Comparison of ENCODE assay signal across 8 mouse cellular contexts in genomic region chr2:142700689-142701088, GRCm38 (mm10).
A peak's percentile ranks its signal among the peaks of the same experiment; 100 is the strongest.
DNase-seq lines count a peak whose midpoint lies in the region; ATAC-seq lines count a peak whose summit lies in the region.

No protein-coding gene starts in this region.

- no peaks in the 10 kb centered on the region for H3K36me3 ChIP-seq in forebrain, embryonic 11.5 days (ENCODE audit: control insufficient read depth, insufficient read depth, low read length)
- H3K36me3 ChIP-seq in forebrain, embryonic 10.5 days (replicated peaks): peaks cover 6% of the 10 kb centered on the region; the same call in 1 of the 2 replicates

- ATAC-seq in forebrain, embryonic 11.5 days (replicated peaks; ENCODE audit: low FRiP score): peak; percentile 55; the same call in 1 of the 2 replicates

- no peaks in the 10 kb centered on the region for H3K27me3 ChIP-seq in forebrain, embryonic 11.5 days (ENCODE audit: control insufficient read depth, insufficient read depth, low read length)
- H3K27me3 ChIP-seq in forebrain, embryonic 10.5 days (ENCODE audit: poor library complexity, severe bottlenecking): no peaks in the 10 kb centered on the region

- no peak overlapping the region for H3K4me2 ChIP-seq in forebrain, embryonic 11.5 days (ENCODE audit: low read depth, low read length, severe bottlenecking)

- intact Hi-C loops in heart, postnatal 10 days (cut with DNase I): no loop called here

- 57% methylated on average over 4 of the region's 4 CpGs for WGBS in forebrain, embryonic 11.5 days
- 68% methylated on average over 4 of the region's 4 CpGs for WGBS in forebrain, embryonic 10.5 days

- DNase-seq in forebrain, embryonic 11.5 days (ENCODE audit: low spot score): no peak
- DNase-seq in forebrain, embryonic 10.5 days (ENCODE audit: extremely low spot score, low spot score): no peak
- peak; percentile 89 for DNase-seq in Muller cell, postnatal 12 days (ENCODE audit: inconsistent ontology term)
- DNase-seq in heart, postnatal 10 days: peak; percentile 27 to 34
- DNase-seq in lung, postnatal 14 days: peak; percentile 42
- DNase-seq in kidney, postnatal 25 days: no peak
- no peak for DNase-seq in gastrocnemius, adult 18-20 months (ENCODE audit: low spot score)
- DNase-seq in spleen, postnatal 4 days (ENCODE audit: low spot score in 2 of 2): no peak

- no peak overlapping the region for H3K4me3 ChIP-seq in forebrain, embryonic 11.5 days (ENCODE audit: low read depth, low read length)
- H3K4me3 ChIP-seq in forebrain, embryonic 10.5 days: no peak overlapping the region

- H3K4me1 ChIP-seq in forebrain, embryonic 11.5 days (replicated peaks; ENCODE audit: control insufficient read depth, insufficient read depth, low read length): 0 out of 2 replicates have a peak, but pooled peaks cover 2% of the 10 kb centered on the region
- H3K4me1 ChIP-seq in forebrain, embryonic 10.5 days: peaks cover 7% of the 10 kb centered on the region

- H3K27ac ChIP-seq in forebrain, embryonic 11.5 days (ENCODE audit: low read depth, low read length): no peak overlapping the region
- no peak overlapping the region for H3K27ac ChIP-seq in forebrain, embryonic 10.5 days

- no peaks in the 10 kb centered on the region for H3K9me3 ChIP-seq in forebrain, embryonic 11.5 days (ENCODE audit: control insufficient read depth, low read length)
- no peaks in the 10 kb centered on the region for H3K9me3 ChIP-seq in forebrain, embryonic 10.5 days

- no peak overlapping the region for H3K9ac ChIP-seq in forebrain, embryonic 11.5 days (ENCODE audit: low read length)

Comparison
In these comparisons a context has a peak if more than half of its experiments do, and no peak if none do; other contexts are left out.
1. DNase-seq: peak in Muller cell, postnatal 12 days (single experiment), heart, postnatal 10 days (2 of 2) and lung, postnatal 14 days (single experiment); none in forebrain, embryonic 11.5 days (single experiment), forebrain, embryonic 10.5 days (single experiment), kidney, postnatal 25 days (0 of 2), gastrocnemius, adult 18-20 months (single experiment) and spleen, postnatal 4 days (0 of 2).